Mouse (Mus musculus) embryonic facial prominence, embryonic 10.5 days (tissue): ENCODE data around the gene Slc16a11. TPM values are rescaled to one million over a fixed set of nuclear protein-coding genes. Genes with fewer than 3 reads are reported as not detected.

Source experiments
- DNase-seq: peaks from one replicate; pipeline ENCODE4 v3.0.0-alpha.2; 2017; ENCODE audit warnings: low spot score
- H3K27ac ChIP-seq: fragments of 300-500 bp; sonication (generic); replicated peaks from 2 replicates; pipeline ENCODE4 v1.5.1; 2016; ENCODE audit warnings: mild to moderate bottlenecking
- H3K27me3 ChIP-seq: fragments of 300-500 bp; sonication (generic); replicated peaks from 2 replicates; pipeline ENCODE4 v1.6.1; 2016; ENCODE audit warnings: low read depth, mild to moderate bottlenecking; ENCODE audit not compliant: poor library complexity, severe bottlenecking
- H3K36me3 ChIP-seq: fragments of 300-500 bp; sonication (generic); replicated peaks from 2 replicates; pipeline ENCODE4 v1.6.1; 2016; ENCODE audit warnings: mild to moderate bottlenecking, moderate library complexity
- H3K4me1 ChIP-seq: fragments of 300-500 bp; sonication (generic); 2 replicates; pipeline ENCODE4 v1.6.1; 2016
- H3K4me3 ChIP-seq: fragments of 300-500 bp; sonication (generic); 2 replicates; pipeline ENCODE4 v1.5.1; 2016; ENCODE audit warnings: mild to moderate bottlenecking, moderate library complexity
- H3K9me3 ChIP-seq: fragments of 300-500 bp; sonication (generic); 2 replicates; pipeline ENCODE4 v1.6.1; 2016; ENCODE audit warnings: mild to moderate bottlenecking
- WGBS: fragments of 180-500 bp; shearing (Covaris S2); methylation state at CpG from one replicate; pipeline ENCODE4 v1.1.7; 2016; 5-methylcytosine and 5-hydroxymethylcytosine counted together
- polyA plus RNA-seq: library from polyadenylated mRNA; unstranded; fragments of >200 nt; fragmentation: Nextera tagmentation; extraction: Ambion mirVana; gene quantifications from 2 replicates; pipeline ENCODE4 v1.2.1, GENCODE M21; 2016

Gene Slc16a11
- polyA plus RNA-seq, 1 experiment from 2014 or later: 0.72 TPM

DNA sequence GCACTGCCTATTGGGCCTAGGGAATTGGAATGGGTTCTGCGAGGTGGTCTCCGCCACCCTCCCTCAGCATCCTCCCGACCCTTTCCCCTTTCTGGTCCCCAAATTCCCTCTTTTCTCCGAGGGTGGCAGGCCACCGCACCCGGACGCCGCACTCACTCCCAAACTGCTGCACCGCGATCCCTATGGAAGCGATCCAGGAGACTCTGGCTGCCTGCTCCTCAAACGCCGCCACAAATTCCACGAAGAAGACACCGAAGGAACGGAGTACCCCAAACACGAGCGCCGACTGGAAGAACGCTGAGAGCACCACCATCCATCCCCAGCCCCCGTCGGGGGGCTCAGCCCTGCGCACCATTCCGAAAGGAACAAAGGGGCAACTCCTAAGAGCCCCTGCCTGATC lies 7.8 kb downstream of the Slc16a11 start:
- Histone ChIP-seq H3K4me1 (peaks cover 44% of the 10 kb centered on the region), H3K4me3 (peak overlapping the region; percentile 68), H3K27ac (peak overlapping the region; percentile 88), H3K9me3 (no peaks in the 10 kb centered on the region), H3K27me3 (peaks cover 87% of the 10 kb centered on the region), H3K36me3 (peaks cover 13% of the 10 kb centered on the region)
- DNase-seq: no peak
- WGBS: 2% methylated on average over 24 of the region's 24 CpGs

DNA sequence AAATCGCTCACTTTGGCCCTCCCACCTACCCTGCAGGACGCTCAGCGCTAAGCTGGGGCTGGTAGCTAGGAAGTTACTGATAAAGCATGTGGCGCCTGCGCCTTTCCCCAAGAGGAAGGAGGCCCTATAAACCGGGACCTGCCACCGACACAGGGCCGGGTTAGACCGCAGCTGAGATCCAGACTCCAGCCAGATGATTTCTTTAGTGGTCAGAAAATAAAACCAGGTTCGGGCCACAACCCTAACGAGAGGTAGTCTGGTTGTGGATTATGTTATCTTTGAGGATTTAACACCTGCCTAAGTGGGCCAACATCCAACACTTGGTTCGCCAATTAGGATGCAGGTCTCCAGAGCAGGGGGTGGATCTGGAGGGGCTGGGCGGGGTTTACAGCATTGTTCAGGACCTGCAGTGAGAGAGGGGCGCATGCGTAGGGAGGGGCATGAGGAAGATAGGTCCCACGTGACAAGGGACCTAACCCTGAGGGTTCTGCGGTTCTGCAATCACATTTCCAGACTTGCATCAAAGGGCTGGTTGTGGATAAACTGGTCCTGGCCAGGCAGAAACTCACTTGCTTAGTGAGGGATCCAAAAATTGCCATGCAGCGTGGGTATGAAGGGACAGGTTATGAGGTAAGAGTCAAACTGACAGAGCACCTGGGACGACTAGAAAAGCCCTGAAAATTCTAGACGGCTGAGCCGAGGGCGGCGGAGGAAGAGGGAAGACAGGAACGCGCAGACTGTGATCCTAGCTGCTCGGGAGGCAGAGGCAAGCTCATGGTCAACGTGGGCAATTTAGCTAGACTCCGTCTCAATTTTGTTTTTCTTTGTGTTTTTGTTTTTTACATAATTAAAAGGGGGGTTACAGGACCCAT lies 8.4 kb downstream of the Slc16a11 start, which contains the start of gene Slc16a13:
Gene Slc16a13 (minus strand): TSS at position 334 of the 872 bp plus-strand sequence.
- peak within 1 kb of the TSS; percentile 68 for H3K4me3 ChIP-seq
- peaks cover 13% of the 10 kb centered on the region for H3K36me3 ChIP-seq
- H3K9me3 ChIP-seq: no peaks in the 10 kb centered on the region
- DNase-seq: peak; percentile 97
- H3K27ac ChIP-seq: peak within 1 kb of the TSS; percentile 88
- peaks cover 43% of the 10 kb centered on the region for H3K4me1 ChIP-seq
- WGBS: under 1% methylated on average over 28 of the region's 28 CpGs
- H3K27me3 ChIP-seq: peaks cover 87% of the 10 kb centered on the region

DNA sequence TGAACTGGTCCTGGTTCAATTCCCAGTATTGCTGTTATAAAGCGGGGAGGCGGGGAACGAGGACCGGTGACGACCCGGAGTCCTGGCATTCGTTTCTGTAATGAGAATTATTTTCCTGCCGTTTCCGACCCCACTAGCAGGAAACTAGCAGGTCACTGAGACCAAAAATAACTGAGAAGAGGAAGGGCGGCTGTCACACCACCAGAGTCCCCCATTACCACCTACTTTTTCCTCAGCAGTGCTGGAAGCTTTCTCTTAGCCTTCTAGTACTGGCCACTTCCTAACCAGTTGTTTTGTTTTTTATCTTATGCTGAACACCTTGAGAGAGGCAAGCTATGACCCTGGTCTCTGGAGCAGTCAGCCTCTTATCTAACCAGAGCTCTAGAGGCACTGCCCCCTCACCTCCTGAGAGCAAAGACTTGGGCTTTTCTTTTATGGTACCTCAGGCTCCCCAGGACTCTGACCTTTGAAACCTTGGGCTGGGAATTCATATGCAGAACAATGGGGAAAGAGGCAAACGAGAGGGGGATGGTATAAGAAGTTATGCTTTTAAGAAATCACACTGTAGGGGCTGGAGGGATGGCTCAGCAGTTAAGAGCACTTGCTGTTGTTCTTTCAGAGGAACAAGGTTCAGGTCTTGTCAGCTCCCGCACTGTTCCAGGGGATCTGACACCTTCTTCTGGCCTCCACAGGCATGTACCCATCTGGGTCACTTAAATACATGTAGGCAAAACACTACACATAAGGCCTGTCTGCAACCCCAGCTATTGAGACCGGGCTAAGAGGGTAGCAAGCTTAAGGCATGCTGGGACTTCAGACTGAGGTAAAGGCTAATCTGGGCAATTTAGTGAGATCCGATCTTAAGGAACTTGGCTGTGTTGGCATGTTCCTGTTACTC lies 9.3 kb downstream of the Slc16a11 start:
- Histone ChIP-seq H3K27ac (peak overlapping the region; percentile 88), H3K27me3 (peaks cover 87% of the 10 kb centered on the region)
- WGBS: 12% methylated on average over 14 of the region's 14 CpGs

DNA sequence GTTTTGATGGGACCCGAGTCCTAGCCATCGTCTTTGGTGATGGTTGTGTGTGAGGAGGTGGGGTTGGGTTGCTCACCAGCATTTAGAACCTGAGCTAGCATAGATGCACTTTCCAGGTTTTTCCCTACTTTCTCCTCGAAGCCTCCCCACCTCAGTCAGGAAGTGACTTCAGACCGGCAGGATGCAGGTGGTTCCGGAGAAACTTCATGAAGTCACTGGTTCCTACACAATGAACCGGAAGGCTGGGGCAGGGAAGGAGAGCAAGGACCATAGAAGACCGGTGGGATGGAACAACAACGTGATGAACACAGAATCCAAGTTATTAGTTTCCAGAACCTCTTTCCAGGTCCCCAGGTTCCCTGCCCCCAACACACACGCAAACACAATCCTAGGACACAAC lies 11.2 kb downstream of the Slc16a11 start:
- no peak overlapping the region for H3K4me3 ChIP-seq
- 0 out of 2 replicates have a peak overlapping the region, but pooled peaks have one; percentile 35 for H3K27ac ChIP-seq
- no peaks in the 10 kb centered on the region for H3K36me3 ChIP-seq
- H3K27me3 ChIP-seq: peaks cover 88% of the 10 kb centered on the region
- DNase-seq: no peak
- no peaks in the 10 kb centered on the region for H3K9me3 ChIP-seq
- WGBS: 87% methylated on average over 9 of the region's 9 CpGs
- H3K4me1 ChIP-seq: peaks cover 57% of the 10 kb centered on the region

More for the DNA sequence above, 9.3 kb downstream of the Slc16a11 start:
- Histone ChIP-seq H3K36me3 (peaks cover 13% of the 10 kb centered on the region), H3K9me3 (no peaks in the 10 kb centered on the region), H3K4me1 (peaks cover 51% of the 10 kb centered on the region), H3K4me3 (peak overlapping the region; percentile 68)
- DNase-seq: no peak

DNA sequence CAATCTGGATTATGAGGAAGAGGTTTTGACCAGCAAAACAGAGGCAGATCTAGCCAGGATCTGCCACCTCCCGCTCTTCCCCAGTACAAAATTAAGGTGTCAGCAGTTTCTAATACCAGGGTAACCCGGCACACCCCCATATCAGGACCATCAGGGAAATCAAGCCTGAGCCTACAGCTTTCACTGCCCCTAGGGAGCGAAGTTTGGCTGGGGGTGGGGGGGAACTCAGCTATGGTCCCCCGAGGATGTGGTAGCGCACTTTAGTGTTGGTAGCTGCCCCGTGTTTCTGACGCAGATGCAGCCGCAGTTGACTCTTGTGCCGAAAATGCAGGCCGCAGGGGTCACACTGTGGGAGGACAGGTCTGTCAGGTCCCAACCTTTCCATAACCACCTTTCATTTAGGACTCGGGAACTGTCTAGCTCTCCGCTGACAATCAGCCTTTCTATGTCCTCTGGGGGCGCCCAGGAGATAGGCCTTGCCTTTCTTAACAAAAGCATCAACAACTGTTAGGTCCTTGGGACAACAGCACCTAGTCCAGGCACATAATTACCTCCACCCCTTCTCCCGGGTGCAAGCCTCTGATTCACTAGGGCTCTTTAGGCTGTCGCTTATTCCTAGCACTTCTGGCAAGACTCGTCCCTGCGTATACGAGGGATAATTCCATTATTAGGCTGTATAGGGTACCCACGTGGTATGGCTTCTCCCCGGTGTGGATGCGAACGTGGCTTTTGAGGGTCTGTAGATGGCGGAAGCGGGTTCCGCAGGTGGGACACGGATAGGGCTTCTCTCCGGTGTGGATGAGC lies 13.4 kb downstream of the Slc16a11 start:
- no peak for DNase-seq

DNA sequence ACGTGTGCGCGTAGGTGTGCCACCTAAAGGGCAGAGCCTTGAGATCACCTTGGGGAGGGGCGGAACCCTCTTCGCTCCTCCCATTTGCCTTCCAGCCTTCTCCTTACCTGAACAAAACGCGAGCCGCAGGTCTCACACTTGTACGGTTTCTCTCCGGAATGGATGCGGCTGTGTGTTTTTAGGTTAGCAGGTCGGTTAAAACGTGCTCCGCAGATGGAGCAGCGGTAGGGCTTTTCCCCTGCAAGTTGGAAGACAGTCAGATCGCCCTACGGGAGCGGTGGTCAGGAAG lies 14.0 kb downstream of the Slc16a11 start:
- H3K4me1 ChIP-seq: peaks cover 47% of the 10 kb centered on the region
- no peaks in the 10 kb centered on the region for H3K9me3 ChIP-seq
- no peak overlapping the region for H3K27ac ChIP-seq
- H3K27me3 ChIP-seq: peaks cover 97% of the 10 kb centered on the region
- 3% methylated on average over 18 of the region's 18 CpGs for WGBS
- peak overlapping the region; percentile 47 for H3K4me3 ChIP-seq
- DNase-seq: peak; percentile 39
- no peaks in the 10 kb centered on the region for H3K36me3 ChIP-seq

More for the DNA sequence above, 13.4 kb downstream of the Slc16a11 start:
- Histone ChIP-seq H3K4me3 (peak overlapping the region; percentile 47), H3K27ac (no peak overlapping the region), H3K9me3 (no peaks in the 10 kb centered on the region), H3K36me3 (no peaks in the 10 kb centered on the region), H3K4me1 (peaks cover 53% of the 10 kb centered on the region), H3K27me3 (peaks cover 93% of the 10 kb centered on the region)
- WGBS: 14% methylated on average over 27 of the region's 27 CpGs

DNA sequence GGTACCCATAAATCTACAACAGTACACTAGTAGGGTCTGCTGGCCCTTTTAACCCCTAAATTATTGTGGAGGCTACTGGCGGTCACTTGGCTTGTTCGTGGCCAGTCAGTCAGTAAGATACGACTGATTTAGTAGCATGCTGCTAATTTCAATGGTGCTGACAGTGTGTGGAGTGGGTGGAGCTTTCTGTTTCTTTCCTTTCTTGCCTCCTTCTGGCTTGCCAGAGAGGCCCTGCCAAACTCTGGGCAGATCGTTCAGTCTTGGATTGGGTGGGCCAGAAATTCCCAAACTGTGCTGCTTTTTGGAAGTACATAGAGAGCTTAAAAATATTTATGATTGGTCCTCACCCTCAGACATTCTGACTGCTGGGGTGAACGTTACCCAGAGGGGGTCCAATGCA lies 14.6 kb downstream of the Slc16a11 start:
- no peak overlapping the region for H3K27ac ChIP-seq
- peak overlapping the region; percentile 47 for H3K4me3 ChIP-seq
- no peak for DNase-seq
- H3K36me3 ChIP-seq: no peaks in the 10 kb centered on the region
- WGBS: 41% methylated on average over 5 of the region's 5 CpGs
- peaks cover 97% of the 10 kb centered on the region for H3K27me3 ChIP-seq
- peaks cover 44% of the 10 kb centered on the region for H3K4me1 ChIP-seq
- no peaks in the 10 kb centered on the region for H3K9me3 ChIP-seq

DNA sequence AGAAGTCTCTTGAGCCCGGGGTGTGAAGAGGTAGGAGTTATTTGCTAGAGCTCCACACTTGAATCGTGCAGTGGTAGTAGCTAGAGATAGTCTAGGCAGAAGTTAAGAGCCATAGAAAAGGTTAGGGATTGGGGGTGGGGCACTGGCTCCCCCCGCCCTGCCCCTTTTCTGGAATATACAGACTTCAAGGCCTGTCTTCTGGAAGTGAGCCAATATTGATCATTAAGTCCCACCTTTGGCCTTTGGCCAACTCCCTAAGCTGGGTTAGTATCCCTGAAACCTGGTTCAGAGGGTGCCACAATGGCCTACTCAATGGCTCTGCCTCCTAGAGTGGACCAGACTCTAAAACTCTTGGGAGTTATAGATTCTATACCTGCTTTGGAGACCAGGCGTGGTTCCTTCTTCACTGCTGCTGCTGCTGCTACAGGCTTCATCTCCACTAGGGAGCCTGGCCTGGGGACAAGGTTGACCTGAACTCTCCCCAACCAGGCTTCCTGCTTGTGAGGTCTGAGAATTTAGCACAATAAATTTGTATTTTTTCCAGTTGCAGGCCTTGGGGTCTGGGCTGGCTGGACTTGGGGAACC lies 15.2 kb downstream of the Slc16a11 start:
- H3K4me3 ChIP-seq: peak overlapping the region; percentile 47; the same call in 1 of the 2 replicates

DNA sequence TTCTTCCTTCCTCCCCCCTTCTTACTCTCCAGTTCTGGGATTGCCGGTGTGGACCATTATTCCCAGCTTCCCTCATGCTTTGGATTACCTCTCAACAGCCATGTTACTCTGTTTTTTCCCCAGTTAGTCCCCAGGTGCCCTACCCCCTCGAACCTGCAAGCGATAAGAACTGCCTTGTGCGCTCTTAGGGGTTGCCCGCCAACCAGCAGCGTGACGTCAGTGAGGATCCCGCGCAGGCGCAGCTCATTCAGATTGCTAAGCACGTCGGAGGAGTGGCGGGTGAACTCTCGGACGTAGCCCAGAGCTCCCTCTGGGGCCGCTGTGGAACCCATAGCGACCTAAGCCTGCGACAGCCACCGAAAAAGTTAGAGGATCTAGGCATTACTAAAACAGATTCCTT lies 16.3 kb downstream of the Slc16a11 start:
- WGBS: 2% methylated on average over 19 of the region's 19 CpGs
- Histone ChIP-seq H3K4me3 (peak overlapping the region; percentile 47), H3K9me3 (no peaks in the 10 kb centered on the region), H3K27me3 (peaks cover 84% of the 10 kb centered on the region), H3K27ac (peak overlapping the region; percentile 19; the same call in 1 of the 2 replicates), H3K4me1 (peaks cover 57% of the 10 kb centered on the region), H3K36me3 (no peaks in the 10 kb centered on the region)
- peak; percentile 82 for DNase-seq

More for the DNA sequence above, 15.2 kb downstream of the Slc16a11 start:
- H3K9me3 ChIP-seq: no peaks in the 10 kb centered on the region
- no peak for DNase-seq
- H3K36me3 ChIP-seq: no peaks in the 10 kb centered on the region
- WGBS: 81% methylated on average over 4 of the region's 4 CpGs
- H3K4me1 ChIP-seq: peaks cover 46% of the 10 kb centered on the region
- H3K27ac ChIP-seq: no peak overlapping the region
- peaks cover 93% of the 10 kb centered on the region for H3K27me3 ChIP-seq

DNA sequence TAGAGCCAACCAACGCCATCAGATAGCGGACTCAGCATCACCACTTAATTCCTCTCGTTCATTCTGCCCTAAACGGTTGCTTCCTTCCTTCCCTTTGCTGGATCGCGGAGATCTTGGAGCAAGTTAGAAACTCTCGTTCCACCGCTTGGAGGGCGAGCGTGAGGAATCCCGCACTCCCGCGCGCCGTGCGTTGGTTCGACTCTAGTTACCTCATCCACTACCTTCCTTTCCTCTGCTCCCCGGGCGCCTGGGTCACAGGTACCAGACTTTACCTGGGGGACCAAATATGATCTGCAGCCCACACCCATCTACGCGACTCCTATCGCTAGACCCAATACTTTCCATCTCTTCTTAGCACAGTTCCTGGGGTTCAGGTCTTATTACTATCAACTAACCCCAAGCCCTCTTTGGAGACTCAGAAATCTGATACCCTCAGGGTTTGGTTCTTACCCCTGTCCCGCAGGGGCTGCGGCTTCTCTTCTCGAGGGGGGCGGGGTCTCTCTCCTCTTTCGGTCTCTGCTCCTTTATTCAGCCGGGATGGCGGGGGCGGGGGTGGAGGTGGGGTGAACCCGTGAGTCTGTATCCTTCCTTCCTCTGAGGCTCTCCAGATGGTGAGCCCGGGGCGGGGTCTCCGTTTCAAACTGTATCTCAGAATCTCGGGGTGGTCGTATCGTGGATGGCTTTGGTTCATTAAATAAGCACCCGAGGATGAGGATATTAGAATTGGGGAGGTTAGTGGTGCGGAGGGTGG lies 16.9 kb downstream of the Slc16a11 start, which contains the start of gene Bcl6b:
Gene Bcl6b (minus strand): TSS at position 539 of the 751 bp plus-strand sequence.
- H3K4me3 ChIP-seq: peak within 1 kb of the TSS; percentile 47
- 3% methylated on average over 39 of the region's 39 CpGs for WGBS
- H3K9me3 ChIP-seq: no peaks in the 10 kb centered on the region
- peaks cover 78% of the 10 kb centered on the region for H3K27me3 ChIP-seq
- peak within 1 kb of the TSS; percentile 60; the same call in 1 of the 2 replicates for H3K27ac ChIP-seq
- DNase-seq: peak; percentile 52
- H3K36me3 ChIP-seq: peaks cover 4% of the 10 kb centered on the region
- peaks cover 63% of the 10 kb centered on the region for H3K4me1 ChIP-seq

DNA sequence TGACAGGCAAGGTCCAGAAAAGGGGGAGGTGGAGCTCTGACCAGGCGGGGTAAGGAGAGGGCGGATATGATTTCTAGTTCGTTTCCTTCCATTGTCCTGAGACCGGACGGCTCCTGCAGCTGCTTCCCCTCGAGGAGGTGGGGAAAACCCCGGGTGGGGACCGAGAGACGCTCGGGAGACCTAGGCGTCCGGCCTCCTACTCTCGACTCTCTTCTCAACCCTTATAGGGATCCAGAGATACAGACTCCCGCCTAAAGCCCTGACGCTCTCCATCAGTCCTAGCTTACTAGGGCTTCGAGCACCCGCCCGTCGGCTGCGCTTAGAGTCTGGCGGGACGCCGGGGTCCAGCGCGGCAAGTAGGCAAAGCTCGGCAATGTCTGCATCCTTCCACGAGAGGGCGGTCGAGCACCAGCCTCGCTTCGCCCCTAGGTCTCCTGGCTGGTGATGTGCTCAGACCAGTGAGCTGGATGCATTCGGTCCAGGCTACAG lies 17.7 kb downstream of the Slc16a11 start:
- Histone ChIP-seq H3K36me3 (peaks cover 13% of the 10 kb centered on the region), H3K4me1 (peaks cover 71% of the 10 kb centered on the region), H3K4me3 (peak overlapping the region; percentile 47), H3K27me3 (peaks cover 70% of the 10 kb centered on the region), H3K9me3 (no peaks in the 10 kb centered on the region), H3K27ac (peak overlapping the region; percentile 60; the same call in 1 of the 2 replicates)
- 1% methylated on average over 32 of the region's 32 CpGs for WGBS
- DNase-seq: peak; percentile 91
